Mouse (Mus musculus): ENCODE measurements around the gene Amt. TPM values are rescaled to one million over a fixed set of nuclear protein-coding genes. Genes with fewer than 3 reads are reported as not detected.
"Not testable (repeated sequence)": the region's sequence is repeated elsewhere in the genome, so short reads cannot be mapped to it uniquely, and the experiment has no call there.

Amt gene
- 0.19 and 0.70 TPM in 2 replicates for total RNA-seq (2014; fragmentation: Nextera tagmentation)
- total RNA-seq (2017): 1.8 TPM in 1 of 2 replicates, not detected in the other

- ATAC-seq (replicated peaks; ENCODE audit: poor library complexity, severe bottlenecking): no peak
Measured at GRCm38 (mm10) chr9:108296453-108297355, at the start of gene Amt. TSS of gene Amt (plus strand) at chr9:108296853.

DNA sequence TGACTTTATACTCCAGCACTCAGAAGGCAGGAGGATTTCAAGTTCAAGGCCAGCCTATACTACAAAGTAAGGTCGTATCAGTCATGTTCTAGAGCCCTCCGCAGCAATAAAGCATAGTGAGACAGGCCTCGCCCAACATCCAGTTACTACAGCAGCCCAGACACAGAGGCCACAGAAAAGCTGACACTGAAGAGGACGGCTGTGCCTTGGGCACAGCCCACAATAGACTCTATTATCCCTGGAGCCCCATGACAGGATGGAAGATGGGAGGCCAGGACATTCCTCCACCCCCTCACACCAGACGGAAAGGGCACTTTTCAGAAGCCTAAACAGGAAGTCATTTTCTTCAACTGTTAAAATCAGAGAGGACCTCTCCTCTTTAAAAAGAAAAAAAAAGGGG is 47.7 kb upstream of the Amt start:
- ATAC-seq (replicated peaks; ENCODE audit: poor library complexity, severe bottlenecking): no peak

- no peak for ATAC-seq (replicated peaks; ENCODE audit: poor library complexity, severe bottlenecking)
Measured at GRCm38 (mm10) chr9:108251877-108252276, 44.8 kb upstream of the Amt start.

DNA sequence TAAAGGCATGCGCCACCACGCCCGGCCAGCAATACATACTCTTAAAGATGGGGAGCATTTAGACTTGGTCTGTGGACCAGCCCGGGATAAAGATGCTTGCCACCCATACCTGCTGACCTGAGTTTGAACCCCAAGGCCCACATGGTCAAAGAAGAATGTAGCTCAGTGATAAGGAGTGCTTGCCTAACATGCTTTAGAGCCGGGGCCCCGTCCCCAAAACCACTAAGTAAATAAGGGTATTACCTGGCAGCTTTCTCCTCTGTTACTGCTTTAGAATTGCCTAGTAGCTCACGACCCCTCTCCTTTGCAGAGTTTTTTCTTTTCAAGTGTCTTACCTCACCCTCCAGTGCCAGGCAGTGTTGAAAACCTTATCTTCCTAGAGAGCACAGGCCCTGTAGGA is 43.9 kb upstream of the Amt start:
- no peak for ATAC-seq (replicated peaks; ENCODE audit: poor library complexity, severe bottlenecking)

GRCm38 (mm10) chr9:108260526-108260925 is 36.1 kb upstream of the Amt start:
- ATAC-seq (replicated peaks; ENCODE audit: poor library complexity, severe bottlenecking): no peak

DNA sequence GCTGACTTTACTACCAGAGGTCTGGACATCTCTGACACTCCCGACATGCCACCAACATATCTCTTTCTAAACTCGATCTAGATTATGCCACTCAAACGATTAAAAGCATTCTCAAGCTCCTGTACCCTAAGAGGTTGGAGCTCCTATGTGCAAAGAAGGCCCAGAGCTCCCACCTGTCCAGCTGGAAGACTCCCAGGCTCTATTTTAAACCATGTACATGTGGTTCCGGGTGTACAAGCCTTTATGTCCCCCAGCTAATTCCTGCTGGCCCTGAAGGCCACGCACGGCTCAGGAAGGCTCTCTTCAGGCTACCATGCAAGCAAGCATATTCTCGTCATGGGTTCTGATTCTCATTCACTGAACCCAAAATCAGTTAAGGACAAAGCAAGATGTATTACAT is 34.8 kb upstream of the Amt start:
- ATAC-seq (replicated peaks; ENCODE audit: poor library complexity, severe bottlenecking): no peak

GRCm38 (mm10) chr9:108262494-108263049 is 34.1 kb upstream of the Amt start:
- ATAC-seq (replicated peaks; ENCODE audit: poor library complexity, severe bottlenecking): no peak

- ATAC-seq (replicated peaks; ENCODE audit: poor library complexity, severe bottlenecking): peak; percentile 27
Measured at GRCm38 (mm10) chr9:108263131-108263681, 33.4 kb upstream of the Amt start.

GRCm38 (mm10) chr9:108263690-108264190 is 32.9 kb upstream of the Amt start, which contains the start of gene Dag1:
TSS of gene Dag1 (minus strand) at chr9:108263958.
- ATAC-seq (replicated peaks; ENCODE audit: poor library complexity, severe bottlenecking): peak; percentile 94

DNA sequence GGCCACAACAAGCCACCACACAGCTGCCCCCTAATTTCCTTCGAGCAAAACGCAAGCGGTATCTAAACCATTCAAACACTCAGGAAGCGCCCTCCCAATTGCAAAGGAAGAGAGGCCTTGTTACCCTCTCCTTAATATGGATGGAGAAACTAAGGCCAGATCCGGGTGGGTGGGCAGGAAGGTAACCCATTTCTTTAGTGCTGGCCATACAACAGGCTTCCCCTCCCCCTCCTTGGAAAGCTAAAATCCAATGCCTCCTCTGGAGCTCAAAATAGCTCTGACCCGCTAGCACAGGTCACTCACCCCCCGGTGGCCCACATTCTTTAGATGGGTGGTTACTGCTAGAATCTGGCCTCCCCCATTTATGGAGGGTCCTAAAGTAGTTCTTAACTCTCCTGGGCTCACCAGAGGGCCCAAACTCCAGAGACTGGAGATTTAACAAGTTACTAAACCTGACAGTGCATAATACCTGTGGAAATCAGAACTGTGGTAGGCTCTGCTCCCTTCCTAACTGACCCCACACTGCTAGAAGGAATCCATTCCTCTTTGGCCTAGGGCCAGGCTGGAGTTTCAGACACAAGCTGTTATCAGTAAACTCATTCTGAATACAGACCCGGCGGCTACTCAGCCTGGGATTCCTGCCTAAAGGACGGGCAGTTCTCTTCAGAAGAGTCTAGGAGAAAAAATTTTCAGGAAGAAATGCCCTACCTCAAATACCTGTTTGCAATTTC is 32.3 kb upstream of the Amt start:
- ATAC-seq (replicated peaks; ENCODE audit: poor library complexity, severe bottlenecking): 0 out of 2 replicates have a peak, but pooled peaks have one; percentile 3

GRCm38 (mm10) chr9:108266261-108266935 is 30.3 kb upstream of the Amt start:
- no peak for ATAC-seq (replicated peaks; ENCODE audit: poor library complexity, severe bottlenecking)

GRCm38 (mm10) chr9:108267691-108268090 is 29.0 kb upstream of the Amt start:
- no peak for ATAC-seq (replicated peaks; ENCODE audit: poor library complexity, severe bottlenecking)

- not testable (repeated sequence) for ATAC-seq (replicated peaks; ENCODE audit: poor library complexity, severe bottlenecking)
Measured at GRCm38 (mm10) chr9:108268701-108269100, 28.0 kb upstream of the Amt start.

GRCm38 (mm10) chr9:108271941-108272340 is 24.7 kb upstream of the Amt start:
- ATAC-seq (replicated peaks; ENCODE audit: poor library complexity, severe bottlenecking): no peak

DNA sequence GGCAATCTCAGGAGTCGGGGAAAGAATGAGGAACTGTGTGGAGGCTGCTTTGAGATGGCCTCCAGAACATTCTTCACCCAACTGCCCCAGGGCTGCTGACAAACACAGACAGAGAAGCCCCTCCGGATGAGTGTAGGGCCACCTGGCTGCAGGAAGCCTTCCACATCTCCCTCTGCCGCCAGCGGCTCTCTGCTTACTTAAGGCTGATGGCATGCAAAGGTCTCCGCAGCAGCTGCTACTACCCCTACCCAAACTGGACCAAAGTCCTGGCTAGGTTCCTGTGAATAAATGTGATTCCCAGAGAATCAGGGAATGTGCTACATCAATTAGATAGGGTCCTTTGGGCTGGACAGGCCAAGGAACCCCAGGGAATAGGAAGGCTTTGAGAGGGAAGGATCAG is 24.0 kb upstream of the Amt start:
- ATAC-seq (replicated peaks; ENCODE audit: poor library complexity, severe bottlenecking): no peak

DNA sequence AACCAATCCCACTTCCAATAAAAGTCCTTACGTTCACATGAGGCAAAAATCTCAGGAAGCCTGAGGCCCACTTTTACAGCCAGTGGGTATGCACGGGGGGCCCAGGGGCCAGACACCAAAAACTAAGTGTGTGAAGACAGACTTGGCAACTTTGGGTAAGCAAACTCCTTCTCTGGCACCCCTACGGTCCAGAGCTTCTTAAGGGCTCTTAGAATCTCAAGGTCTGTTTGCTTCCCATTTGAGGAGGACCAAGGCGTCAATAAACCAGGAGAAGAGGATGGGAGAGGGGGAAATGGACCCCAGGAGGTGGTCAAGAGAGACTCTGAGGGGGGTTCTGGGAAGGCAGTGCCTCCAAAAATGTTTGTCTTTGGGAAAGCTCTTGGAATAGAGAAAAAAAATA is 23.2 kb upstream of the Amt start:
- no peak for ATAC-seq (replicated peaks; ENCODE audit: poor library complexity, severe bottlenecking)

DNA sequence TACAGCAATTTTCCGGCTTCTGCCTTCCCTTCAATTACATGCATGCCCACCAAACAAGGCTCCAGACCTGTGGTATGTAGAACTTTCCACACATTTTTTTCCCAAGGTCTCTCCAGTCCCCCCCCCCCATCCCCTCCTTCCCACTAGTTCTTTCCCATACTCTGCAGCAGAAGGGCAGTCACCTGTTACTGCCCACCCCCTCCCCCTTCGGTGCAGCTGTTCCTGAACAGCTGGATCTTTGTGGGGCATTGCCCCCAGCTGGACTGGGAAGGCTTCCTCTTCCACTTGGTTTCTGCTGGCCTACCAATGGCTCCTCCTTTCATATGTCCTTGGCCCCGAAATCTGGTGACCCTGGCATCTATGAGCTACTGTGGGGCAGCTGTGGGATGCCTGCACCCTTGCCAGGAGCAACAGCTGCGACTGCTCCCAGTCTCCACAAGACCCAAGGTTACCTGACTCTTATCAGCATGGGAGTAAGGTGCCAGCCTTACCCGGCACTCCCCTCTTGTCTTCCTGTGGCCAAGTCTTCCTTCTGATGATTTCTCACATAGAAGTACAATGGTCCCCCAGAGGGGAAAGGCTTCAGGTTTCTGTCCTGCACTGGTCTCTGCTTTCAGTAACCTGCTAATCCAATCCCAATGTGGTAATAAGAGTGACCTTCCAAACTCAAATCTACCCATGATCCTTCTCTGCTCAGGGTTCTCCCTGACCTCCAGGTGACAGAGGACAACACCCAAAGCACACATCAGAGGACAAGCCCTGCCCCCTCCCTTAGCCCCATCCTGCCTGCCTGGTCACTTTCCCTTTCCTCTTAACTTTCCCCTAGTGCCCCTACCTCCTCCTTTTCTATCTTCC is 21.9 kb upstream of the Amt start:
- no peak for ATAC-seq (replicated peaks; ENCODE audit: poor library complexity, severe bottlenecking)

GRCm38 (mm10) chr9:108275331-108275659 is 21.4 kb upstream of the Amt start:
- ATAC-seq (replicated peaks; ENCODE audit: poor library complexity, severe bottlenecking): no peak

Data from granulocyte monocyte progenitor cell, adult 5-6 weeks (primary cell).